Mouse (Mus musculus) induced T-regulatory cell, adult 2 months (primary cell): Measurements from ENCODE around the gene Arrb1.
A peak's percentile ranks its signal among the peaks of the same experiment; 100 is the strongest.

ENCODE experiments used
- DNase-seq: peaks from one replicate; pipeline ENCODE4 v3.0.0-alpha.2; 2012; ENCODE audit warnings: low read depth

Gene Arrb1

DNA sequence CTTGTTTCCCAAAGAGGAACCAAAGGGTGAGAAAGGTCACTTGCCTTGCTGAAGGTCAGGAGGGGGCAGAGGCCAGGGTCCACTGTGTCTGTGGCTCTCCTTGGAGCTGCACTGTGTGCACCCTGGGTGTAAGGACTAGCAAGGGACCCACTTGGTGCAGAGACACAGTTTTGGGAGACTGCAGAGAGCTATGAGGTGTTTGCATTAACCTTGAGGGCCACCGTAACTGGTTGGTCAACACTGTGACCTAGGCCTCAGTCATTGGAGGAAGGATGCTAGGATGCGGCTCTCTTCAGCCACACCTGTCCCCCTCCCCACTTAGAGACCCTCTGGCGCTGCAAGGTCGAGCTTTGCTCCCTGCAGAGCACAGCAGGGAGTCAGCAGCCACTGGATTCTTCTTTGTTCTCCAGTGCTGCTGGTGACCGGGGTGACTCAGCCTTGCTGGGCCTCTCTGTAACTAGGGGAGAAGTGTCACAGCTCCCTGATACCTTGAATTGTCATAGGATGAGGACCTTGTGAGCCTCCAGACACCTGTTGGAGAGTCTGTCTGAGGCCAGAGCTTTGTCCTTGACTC, 2.0 kb downstream of the Arrb1 start:
- DNase-seq = peak; percentile 17

- DNase-seq = no peak
These were observed 3.2 kb downstream of the Arrb1 start for GRCm38 (mm10) chr7:99538421-99538820.

DNA sequence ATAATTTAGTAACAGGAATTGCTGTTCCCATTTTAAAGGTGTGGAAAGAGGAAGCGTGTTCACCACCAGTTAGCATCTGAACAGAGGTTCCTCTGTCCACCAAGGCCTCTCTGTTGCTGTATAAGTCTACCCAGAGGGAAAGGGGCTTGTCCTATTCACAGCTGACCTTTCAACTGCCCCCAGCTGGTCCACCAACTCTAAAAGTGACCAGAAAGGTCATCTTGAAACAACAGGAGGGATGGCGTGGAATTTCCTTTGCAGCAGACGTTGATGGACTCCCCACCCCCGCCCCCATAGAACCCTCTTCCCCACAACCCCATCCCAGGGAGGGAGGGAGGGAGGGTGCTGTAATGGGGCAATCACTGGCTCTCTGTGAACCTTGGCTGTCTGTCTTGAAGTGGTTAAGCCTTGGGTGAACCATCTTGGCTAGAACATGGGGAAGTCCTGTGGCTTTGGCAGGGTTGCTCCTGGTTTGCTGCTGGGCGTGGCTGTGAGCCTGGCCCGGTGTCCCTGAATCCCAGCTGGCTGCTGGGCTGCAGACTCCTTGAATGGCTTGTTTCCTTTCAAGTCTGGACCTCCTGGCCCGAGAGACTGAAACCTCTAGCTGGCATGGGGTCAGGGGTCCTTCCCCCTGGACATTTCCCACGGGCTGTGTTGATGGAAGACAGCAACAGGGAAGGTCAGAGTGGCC, 4.1 kb downstream of the Arrb1 start:
- no peak for DNase-seq

GRCm38 (mm10) chr7:99540016-99540415, 4.8 kb downstream of the Arrb1 start:
- no peak for DNase-seq

DNA sequence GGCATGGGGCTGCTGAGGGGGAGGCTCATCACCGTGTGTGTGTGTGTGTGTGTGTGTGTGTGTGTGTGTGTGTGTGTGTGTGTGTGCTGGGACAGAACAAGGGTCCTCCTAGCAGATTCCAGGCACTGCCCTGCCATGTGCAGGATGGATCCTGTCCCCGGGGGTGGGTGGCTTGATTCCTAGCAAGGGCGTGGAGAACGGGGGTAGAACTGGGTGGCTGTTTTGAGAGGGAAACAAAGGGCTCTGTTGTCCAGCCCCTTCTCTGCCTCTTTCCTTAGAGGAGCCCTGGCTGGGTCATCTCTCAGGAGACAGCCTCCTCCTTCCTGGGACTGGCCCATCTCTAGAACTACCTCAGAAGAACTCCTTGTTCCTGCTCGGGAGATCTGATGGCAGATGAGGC, 5.9 kb downstream of the Arrb1 start:
- no peak for DNase-seq

- no peak for DNase-seq
These were observed 9.0 kb downstream of the Arrb1 start for GRCm38 (mm10) chr7:99544272-99544671.

DNA sequence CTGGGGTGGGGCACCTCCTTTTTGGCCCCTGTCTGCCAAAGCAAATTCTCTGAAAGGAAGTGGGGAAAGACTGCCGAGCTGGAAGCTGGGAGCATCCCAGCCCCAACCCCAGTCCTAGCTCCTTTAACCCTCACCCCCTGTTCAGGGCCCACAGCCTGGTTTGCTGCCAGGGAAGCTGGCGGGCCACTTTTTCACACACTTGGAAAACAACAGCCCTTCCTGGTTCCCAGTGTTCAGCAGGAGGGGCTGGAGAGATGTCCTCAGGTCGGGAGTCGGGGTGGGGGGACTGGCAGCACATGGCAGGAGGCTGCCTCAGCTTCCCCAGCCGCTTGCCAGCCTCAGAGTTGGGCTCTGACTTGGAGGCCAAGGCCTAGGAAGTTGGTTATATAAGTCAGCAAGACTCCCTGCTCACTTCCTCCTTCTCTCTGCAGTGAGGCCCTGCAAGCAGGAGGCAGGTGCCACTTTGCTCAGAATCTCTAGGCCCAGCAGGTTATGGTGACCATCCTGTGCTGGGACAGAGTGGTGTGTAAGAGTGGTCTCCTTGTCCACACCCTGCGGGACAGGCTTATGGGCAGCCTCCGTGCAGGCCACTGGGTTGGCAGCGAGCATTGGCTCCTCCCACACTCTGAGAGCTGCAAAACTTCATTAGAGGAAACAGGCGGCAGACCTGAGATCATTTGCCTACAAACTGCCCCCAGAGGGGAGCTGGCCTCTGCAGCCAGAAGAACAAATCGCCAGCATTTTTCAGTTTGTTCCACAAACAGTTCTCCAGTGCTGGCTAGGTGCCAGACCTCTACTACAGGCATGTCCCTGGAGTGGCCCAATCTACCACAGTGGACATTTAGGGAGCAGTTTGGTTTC, 10.8 kb downstream of the Arrb1 start:
- DNase-seq = peak; percentile 59

DNA sequence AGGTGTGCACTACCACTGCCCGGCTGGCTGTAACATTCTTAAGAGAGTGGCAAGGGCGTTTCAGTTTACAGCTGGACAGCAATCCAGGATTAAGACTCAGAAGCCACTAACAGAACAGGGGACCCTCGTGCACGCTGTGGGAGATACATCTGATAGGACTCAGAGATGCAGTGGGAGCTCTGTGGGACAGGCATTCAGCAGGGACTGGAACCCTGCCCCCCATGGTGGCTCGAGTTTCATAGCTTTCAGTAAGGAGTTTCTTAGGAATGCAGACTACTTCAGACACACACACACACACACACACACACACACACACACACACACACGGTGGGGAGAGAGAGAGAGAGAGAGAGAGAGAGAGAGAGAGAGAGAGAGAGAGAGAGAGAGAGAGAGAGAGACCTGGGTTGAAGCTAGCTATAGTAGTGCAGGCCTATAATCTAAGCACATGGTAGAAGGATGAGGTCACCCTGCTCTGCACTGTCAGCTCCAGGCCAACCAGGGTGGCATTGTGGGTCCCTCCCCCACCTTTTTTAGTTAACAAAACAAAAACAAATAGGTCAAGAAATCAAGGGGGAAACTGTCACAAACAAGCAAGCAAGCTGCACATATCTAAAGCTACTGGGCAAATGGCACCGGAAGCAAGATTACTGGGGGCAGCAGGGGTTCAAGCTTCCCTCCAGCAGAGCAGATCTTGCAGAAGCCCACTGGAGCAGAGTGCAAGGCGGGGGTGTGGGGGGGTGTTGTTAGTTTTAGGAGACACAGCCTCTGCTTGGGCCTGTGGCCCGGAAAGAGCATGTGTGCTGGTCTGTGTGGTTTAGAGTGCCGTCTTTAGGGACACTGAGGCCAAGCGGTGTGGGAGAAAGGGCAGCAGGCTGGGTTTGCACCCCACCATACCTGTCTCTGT, 12.6 kb downstream of the Arrb1 start:
- DNase-seq = no peak

GRCm38 (mm10) chr7:99549668-99550067, 14.4 kb downstream of the Arrb1 start:
- no peak for DNase-seq

DNA sequence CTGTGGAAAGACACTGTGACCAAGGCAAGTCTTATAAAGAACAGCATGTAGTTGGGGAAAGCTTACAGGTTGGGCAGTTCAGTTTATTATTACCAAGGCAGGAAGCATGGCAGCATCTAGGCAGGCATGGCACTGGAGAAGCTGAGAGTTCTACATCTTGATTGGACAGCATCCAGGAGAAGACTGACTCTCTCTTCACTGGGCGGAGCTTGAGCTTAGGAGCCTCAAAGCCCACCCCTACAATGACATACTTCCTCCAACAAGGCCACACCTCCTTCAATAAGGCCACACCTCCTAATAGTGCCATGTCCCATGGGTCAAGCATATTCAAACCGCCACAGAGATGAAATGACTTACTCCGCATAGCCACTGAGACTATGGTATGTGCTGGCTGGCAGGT, 16.4 kb downstream of the Arrb1 start:
- DNase-seq = no peak

DNA sequence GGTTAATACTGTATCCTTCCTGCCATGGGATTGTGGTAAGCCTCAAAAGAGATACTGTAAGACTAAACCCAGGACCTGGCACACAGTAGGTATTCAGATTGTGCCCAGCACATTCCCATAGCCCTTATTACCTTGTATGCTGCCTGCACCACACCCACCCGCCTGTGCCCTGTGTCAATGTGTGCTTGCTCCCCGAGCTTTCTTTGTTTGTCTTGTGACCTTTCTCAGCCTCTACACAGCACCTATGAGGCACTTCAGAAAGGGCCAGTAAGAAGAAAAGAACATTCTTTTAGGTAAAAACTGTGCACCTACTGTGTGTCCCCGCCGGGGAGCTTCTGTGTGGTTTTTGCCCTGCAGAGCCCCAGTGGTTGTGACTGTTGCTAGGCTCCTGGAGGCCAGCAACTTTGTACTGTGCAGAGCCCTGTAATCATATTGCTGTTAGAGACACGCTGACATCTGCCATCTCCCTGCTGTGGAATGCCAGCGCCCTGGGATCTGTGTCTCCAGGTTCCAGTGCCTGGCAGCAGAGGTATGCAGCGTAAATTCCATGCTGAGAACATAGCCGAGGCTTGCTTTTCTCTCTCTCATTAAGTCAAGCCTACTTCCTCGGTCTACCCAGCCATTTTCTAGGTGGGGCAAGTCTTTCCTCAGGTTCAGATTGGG, 18.1 kb downstream of the Arrb1 start:
- DNase-seq = no peak

DNA sequence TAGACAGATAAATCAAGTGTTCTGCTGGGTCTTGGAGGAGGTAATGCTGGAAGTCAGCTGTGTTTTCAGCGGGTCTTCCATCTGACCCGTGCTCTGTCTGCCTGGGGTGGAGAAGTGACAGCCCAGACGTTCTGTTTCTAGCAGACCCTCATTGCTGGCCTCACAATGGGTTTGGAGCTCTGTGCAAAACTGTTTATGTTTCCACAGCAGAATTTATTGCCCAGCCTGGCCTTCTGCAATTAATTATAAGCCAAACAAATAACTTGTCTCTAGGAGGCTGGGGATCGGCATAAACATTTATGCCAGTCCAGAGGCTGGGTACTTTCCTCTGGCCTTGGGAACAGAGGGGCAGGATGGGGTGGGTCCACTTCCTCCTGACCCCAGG, 18.6 kb downstream of the Arrb1 start:
- DNase-seq = no peak

DNA sequence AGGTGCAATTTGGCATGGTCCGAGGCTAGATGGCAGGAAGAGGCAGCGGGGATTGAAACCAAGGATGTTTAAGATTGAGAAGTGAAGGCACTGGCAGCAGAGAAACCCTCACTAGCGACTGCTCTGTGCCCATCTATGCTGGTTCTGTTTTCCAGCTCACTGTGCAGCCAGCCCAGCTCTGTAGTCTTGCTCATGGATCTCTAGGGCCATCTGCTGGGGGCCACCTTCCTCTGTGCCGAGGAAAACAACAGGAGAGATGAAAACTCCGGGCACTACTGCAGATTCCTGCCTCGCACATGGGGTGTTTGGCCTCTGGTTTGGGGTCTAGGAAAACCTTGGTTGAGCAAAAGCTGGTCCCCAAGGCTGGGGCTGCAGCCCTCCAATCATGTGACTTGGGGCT, 20.6 kb downstream of the Arrb1 start:
- peak; percentile 64 for DNase-seq

DNA sequence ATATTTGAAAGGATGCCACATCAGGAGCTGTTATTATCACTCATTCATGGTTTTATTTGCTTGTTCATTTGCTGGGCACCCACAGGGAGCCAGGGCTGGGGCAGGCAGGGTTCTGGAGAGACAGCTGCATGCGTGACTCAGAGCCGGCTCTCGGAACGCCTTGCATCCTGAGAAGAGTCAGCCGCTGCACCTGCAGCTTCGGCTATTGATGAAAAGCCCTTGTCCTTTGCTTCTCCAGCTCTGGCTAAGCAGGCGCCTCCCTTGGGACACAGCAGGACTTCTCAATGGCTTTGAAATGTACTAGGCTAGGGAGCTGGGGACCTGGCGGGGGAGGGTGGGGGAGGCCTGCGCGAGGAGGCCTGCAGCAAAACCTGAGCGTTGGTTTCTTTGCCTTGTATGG, 23.8 kb downstream of the Arrb1 start:
- no peak for DNase-seq

DNA sequence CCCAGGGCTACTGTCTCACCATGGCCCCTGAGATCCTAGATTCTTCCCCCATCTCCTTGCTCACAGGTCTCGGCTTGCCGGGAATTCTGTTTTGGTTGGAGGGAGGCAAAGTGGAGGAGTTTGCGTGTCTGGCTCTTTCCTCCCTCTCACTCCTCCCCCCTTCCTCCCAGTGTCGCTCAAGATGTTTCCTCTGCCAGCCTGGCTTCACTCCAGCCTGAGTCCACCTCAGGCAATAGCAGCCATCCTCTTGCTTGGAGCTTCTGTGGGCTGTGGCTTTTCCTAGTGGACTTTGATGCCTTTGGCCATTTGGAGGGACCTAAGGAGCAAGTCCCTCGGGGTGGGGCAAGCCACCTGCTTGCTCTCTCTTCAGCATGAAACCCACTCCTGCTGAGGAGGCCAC, 27.2 kb downstream of the Arrb1 start:
- DNase-seq = no peak

GRCm38 (mm10) chr7:99563224-99563623, 28.0 kb downstream of the Arrb1 start:
- no peak for DNase-seq

- no peak for DNase-seq
These were observed 30.1 kb downstream of the Arrb1 start for GRCm38 (mm10) chr7:99565325-99565881.

DNA sequence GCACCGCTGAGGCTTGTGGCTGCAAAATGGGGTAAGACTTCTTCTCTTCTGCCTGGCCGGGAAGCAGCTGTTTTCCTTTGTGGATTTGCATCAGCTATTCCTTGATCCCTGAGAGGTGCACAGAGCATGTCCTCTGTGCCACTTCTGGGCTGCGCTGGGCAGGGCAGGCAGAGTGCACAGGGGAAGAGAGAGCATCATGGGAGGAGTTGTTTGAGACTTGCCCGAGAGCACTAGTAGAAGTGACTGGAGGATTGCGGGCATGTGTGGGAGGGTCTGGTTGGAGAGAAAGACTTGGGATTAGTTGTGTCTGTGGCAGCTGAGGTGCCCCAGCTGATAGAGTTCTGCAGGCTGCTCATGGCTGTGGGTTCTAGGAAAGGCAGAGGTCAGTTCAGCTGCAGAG, 35.4 kb downstream of the Arrb1 start:
- DNase-seq = no peak

- no peak for DNase-seq
These were observed 37.7 kb downstream of the Arrb1 start for GRCm38 (mm10) chr7:99572931-99573330.

GRCm38 (mm10) chr7:99573351-99573750, 38.1 kb downstream of the Arrb1 start:
- DNase-seq = no peak

GRCm38 (mm10) chr7:99578246-99578645, 43.0 kb downstream of the Arrb1 start:
- DNase-seq = no peak
